Mouse (Mus musculus) brown adipose tissue, adult 24 weeks (tissue): Measurements from ENCODE around the gene Cyp2j7. TPM values are rescaled to one million over a fixed set of nuclear protein-coding genes. Genes with fewer than 3 reads are reported as not detected.
"Not testable (repeated sequence)": the region's sequence is repeated elsewhere in the genome, so short reads cannot be mapped to it uniquely, and the experiment has no call there.

ENCODE experiments used
- H3K27ac ChIP-seq: fragments of 200-500 bp; replicated peaks from 2 replicates; pipeline ENCODE4 v1.5.1; 2012; ENCODE audit warnings: low read depth, mild to moderate bottlenecking, low read length
- H3K4me1 ChIP-seq: fragments of 200-500 bp; 2 replicates; pipeline ENCODE4 v1.6.1; 2012; ENCODE audit warnings: low read length, mixed read lengths; ENCODE audit not compliant: control insufficient read depth, insufficient read depth, insufficient read length
- H3K4me3 ChIP-seq: fragments of 200-500 bp; 2 replicates; pipeline ENCODE4 v1.5.1; 2012; ENCODE audit warnings: low read depth, mild to moderate bottlenecking, low read length, moderate library complexity; ENCODE audit not compliant: insufficient read depth
- polyA plus RNA-seq: library from polyadenylated mRNA; stranded (reverse); fragments of >200 nt; gene quantifications from 2 replicates; pipeline ENCODE4 v1.2.4, GENCODE M21; 2012; ENCODE audit not compliant: missing spikeins, insufficient read depth, insufficient read length

Cyp2j7 gene
- not detected in 2 replicates for polyA plus RNA-seq

DNA sequence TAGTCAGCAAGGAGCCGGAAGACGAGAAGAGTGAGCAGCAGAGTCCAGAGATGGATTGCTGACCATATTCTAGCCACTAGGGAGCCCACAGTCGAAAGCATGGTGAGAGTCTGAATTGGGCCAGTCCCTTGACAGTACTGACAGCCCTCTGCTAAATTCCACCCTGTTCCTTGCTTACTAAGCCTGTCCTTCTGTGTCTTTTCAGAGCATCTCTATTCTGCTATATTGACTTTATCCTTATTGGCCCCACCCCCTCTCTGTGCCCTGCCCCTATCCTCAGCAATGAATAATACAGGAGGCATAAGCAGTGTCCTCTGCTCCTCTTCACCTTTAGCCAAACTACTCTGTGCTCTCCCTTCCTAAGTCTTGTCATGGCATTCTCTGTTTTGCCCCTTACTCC, at the start of gene Cyp2j7:
TSS of gene Cyp2j7 (minus strand) at position 101 of the 400 bp plus-strand sequence.
- Histone ChIP-seq H3K27ac (no peak within 1 kb of the TSS), H3K4me1 (no peaks in the 10 kb centered on the region)

DNA sequence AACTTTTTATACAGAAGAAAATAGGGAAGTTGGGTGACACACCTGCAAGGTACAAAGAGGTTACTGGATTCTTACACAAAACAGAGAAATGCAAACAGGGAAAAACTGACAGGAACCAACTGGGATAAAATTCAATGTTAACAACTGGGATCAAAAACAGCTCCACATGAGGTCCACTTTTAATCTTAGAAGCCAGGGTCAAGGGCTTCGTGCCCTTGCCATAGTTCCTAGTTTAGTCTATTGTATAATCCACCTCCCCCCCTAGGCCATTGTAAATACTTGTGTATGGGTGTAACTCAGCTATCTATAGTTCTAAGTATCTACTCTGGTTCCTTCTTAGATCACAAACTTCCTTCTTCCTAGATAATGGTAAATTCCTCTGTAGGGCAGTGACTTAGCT, 40.4 kb upstream of the Cyp2j7 start:
- not testable (repeated sequence) for H3K4me1 ChIP-seq, H3K4me3 ChIP-seq, H3K27ac ChIP-seq

More for the DNA sequence above, at the start of gene Cyp2j7:
- H3K4me3 ChIP-seq = no peak within 1 kb of the TSS

GRCm38 (mm10) chr4:96273907-96274306, 37.4 kb upstream of the Cyp2j7 start:
- Histone ChIP-seq H3K4me1 (no peaks in the 10 kb centered on the region), H3K4me3 (no peak overlapping the region), H3K27ac (no peak overlapping the region)

- H3K4me1 ChIP-seq = no peaks in the 10 kb centered on the region
- H3K4me3 ChIP-seq = no peak overlapping the region
- no peak overlapping the region for H3K27ac ChIP-seq
These were observed 39.8 kb downstream of the Cyp2j7 start for GRCm38 (mm10) chr4:96196701-96197100.

DNA sequence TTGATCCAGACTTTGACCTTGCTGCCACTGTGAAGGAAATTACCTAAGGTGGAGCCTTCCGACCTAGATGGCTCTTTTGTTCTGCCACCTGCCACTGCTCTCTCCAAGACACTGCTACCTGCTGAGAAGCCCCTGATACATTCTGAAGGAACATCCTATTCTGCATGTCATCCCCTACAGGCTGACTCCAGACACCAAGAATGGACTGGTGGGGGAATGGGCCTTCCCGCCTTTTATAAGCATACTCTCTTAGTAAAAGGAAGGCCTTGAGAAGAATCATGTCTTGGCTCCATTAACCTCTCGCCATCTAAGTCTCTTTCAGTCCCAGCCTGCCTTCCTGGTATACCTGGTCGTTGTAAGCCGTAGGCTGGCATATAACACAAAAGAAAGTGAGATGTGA, 47.1 kb downstream of the Cyp2j7 start:
- not testable (repeated sequence) for H3K27ac ChIP-seq, H3K4me3 ChIP-seq, H3K4me1 ChIP-seq

GRCm38 (mm10) chr4:96188671-96189070, 47.8 kb downstream of the Cyp2j7 start:
- not testable (repeated sequence) for H3K4me3 ChIP-seq, H3K27ac ChIP-seq, H3K4me1 ChIP-seq

- not testable (repeated sequence) for H3K4me1 ChIP-seq, H3K27ac ChIP-seq, H3K4me3 ChIP-seq
These were observed 48.3 kb downstream of the Cyp2j7 start for GRCm38 (mm10) chr4:96188146-96188545.

DNA sequence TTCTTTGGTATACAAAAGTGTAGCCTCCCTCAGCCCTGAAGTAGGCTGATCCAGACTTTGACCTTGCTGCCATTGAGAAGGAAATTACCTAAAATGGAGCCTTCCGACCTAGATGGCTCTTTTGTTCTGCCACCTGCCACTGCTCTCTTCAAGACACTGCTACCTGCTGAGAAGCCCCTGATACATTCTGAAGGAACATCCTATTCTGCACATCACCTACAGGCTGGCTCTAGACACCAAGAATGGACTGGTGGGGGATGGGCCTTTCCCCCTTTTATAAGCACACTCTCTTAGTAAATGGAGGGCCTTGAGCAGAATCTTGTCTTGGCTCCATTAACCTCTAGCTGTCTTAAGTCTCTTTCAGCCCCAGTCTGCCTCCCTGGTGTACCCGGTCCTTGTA, 51.7 kb downstream of the Cyp2j7 start:
- not testable (repeated sequence) for H3K27ac ChIP-seq, H3K4me3 ChIP-seq, H3K4me1 ChIP-seq

GRCm38 (mm10) chr4:96162839-96163238, 73.6 kb downstream of the Cyp2j7 start:
- Histone ChIP-seq H3K4me3 (no peak overlapping the region), H3K4me1 (no peaks in the 10 kb centered on the region), H3K27ac (no peak overlapping the region)

DNA sequence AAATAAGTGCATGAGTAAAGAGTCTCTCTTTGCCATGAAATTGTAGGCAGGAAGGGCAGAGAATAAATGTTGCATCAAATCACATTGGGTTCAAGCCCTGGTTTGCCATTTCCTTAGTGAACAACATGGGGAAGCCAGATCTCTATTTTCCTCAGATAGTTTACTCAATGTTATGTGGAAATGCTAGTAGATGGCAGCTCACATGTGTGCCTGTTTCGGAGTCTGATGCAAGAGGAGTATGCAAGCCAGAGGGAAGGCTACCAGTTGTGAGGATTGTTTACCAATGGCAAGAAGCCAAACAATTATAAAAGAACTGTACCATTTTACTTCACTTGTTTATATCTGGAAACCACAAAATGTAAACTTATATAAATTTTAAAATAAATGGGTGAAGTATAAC, 74.9 kb downstream of the Cyp2j7 start:
- no peak overlapping the region for H3K4me3 ChIP-seq
- no peak overlapping the region for H3K27ac ChIP-seq
- no peaks in the 10 kb centered on the region for H3K4me1 ChIP-seq

Other genes with a start within 250 kb of the Cyp2j7 start
- not detected in 2 replicates for gene Cyp2j13, start 159.1 kb downstream of the Cyp2j7 start, polyA plus RNA-seq
- not detected in 2 replicates for gene Cyp2j12, start 95.5 kb downstream of the Cyp2j7 start, polyA plus RNA-seq
- not detected in 2 replicates for gene Cyp2j11, start 112.0 kb upstream of the Cyp2j7 start, polyA plus RNA-seq